Mouse (Mus musculus): ENCODE measurements around the gene Adora3. TPM values are rescaled to one million over a fixed set of nuclear protein-coding genes. Genes with fewer than 3 reads are reported as not detected.

Gene Adora3
- polyA plus RNA-seq, 1 experiment from 2014 or later = not detected

DNA sequence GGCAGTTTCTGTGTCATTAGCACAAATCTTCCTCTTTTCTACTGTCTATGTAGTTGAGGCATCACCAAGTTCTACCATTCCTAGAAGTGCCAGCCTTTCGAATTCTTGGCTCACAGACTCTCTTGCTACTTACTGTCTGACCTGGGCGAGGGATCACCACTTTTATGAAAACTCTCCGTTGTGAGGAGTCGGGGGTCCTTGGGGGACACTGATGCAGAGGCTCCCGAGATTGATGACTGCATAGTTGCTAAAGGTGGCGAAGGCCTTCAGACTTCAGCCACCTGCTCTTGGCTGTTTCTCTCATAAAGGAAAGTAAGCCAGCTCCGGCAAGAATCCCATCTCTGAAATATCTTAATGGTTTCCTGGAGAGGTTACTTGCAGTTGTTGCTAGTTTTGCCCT lies 11.4 kb downstream of the Adora3 start:
- Histone ChIP-seq H3K4me1 (ENCODE audit: control insufficient read depth, insufficient read depth, low read length) (no peaks in the 10 kb centered on the region), H3K36me3 (ENCODE audit: control insufficient read depth, insufficient read depth, low read length) (no peaks in the 10 kb centered on the region), H3K9ac (ENCODE audit: low read length) (no peak overlapping the region), H3K4me3 (ENCODE audit: low read depth, low read length) (no peak overlapping the region), H3K4me2 (no peak overlapping the region), H3K27ac (ENCODE audit: low read depth, low read length) (no peak overlapping the region), H3K9me3 (ENCODE audit: control insufficient read depth, low read length) (no peaks in the 10 kb centered on the region), H3K27me3 (ENCODE audit: control insufficient read depth, insufficient read depth, low read length) (no peaks in the 10 kb centered on the region)
- DNase-seq (ENCODE audit: low spot score, missing footprints) (no peak), ATAC-seq (ENCODE audit: low FRiP score) (no peak)
- 91% methylated on average over 7 of the region's 7 CpGs for WGBS

DNA sequence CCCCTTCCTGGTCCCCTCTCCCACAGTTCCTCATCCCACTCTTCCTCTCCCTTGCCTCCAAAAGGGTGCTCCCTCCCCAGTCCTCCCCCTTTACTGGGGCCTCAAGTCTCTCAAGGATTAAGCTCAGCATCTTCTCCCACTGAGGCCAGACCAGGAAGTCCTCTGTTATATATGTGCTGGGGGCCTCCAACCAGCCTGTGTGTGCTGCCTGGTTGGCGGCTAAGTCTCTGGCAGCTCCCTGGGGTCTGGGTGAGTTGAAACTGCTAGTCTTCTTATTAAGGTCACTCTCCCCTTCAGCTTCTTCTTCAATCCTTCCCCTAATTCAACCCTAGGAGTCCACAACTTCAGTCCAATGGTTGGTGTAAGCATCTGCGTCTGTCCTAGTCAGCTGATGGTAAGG lies 12.5 kb downstream of the Adora3 start:
- Histone ChIP-seq H3K27me3 (ENCODE audit: control insufficient read depth, insufficient read depth, low read length) (no peaks in the 10 kb centered on the region), H3K36me3 (ENCODE audit: control insufficient read depth, insufficient read depth, low read length) (no peaks in the 10 kb centered on the region), H3K9ac (ENCODE audit: low read length) (no peak overlapping the region), H3K4me3 (ENCODE audit: low read depth, low read length) (no peak overlapping the region), H3K4me1 (ENCODE audit: control insufficient read depth, insufficient read depth, low read length) (no peaks in the 10 kb centered on the region), H3K9me3 (ENCODE audit: control insufficient read depth, low read length) (no peaks in the 10 kb centered on the region), H3K27ac (ENCODE audit: low read depth, low read length) (no peak overlapping the region), H3K4me2 (no peak overlapping the region)
- no peak for DNase-seq (ENCODE audit: low spot score, missing footprints)
- WGBS = 90% methylated on average over 2 of the region's 2 CpGs
- no peak for ATAC-seq (ENCODE audit: low FRiP score)

DNA sequence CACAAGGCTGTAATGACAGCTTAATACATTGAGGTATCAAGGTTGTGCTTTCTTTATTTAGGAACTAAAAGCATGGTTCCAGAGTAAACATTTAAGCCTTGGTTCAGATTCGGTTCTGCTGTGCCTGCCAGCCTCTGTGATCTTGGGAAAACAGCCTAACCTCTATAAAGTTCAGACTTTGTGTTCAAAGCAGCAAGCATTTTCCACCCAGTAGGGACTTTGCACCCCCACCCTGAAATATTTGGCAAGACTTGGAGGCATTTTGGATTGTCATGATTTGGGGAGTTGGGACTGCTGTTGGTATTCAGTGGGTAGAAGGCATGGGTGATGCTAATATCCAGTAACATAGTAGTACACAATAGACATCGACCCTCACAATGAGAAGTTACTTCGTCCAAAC lies 18.3 kb downstream of the Adora3 start:
- Histone ChIP-seq H3K9ac (ENCODE audit: low read length) (no peak overlapping the region), H3K36me3 (ENCODE audit: control insufficient read depth, insufficient read depth, low read length) (no peaks in the 10 kb centered on the region), H3K4me2 (no peak overlapping the region), H3K9me3 (ENCODE audit: control insufficient read depth, low read length) (no peaks in the 10 kb centered on the region), H3K27me3 (ENCODE audit: control insufficient read depth, insufficient read depth, low read length) (no peaks in the 10 kb centered on the region), H3K27ac (ENCODE audit: low read depth, low read length) (no peak overlapping the region), H3K4me1 (ENCODE audit: control insufficient read depth, insufficient read depth, low read length) (no peaks in the 10 kb centered on the region), H3K4me3 (ENCODE audit: low read depth, low read length) (no peak overlapping the region)
- DNase-seq (ENCODE audit: low spot score, missing footprints) (no peak), ATAC-seq (ENCODE audit: low FRiP score) (no peak)
- 81% methylated on average over 3 of the region's 3 CpGs for WGBS

- no peak overlapping the region for H3K27ac ChIP-seq (ENCODE audit: low read depth, low read length)
- H3K4me1 ChIP-seq (ENCODE audit: control insufficient read depth, insufficient read depth, low read length) = no peaks in the 10 kb centered on the region
- H3K36me3 ChIP-seq (ENCODE audit: control insufficient read depth, insufficient read depth, low read length) = no peaks in the 10 kb centered on the region
- DNase-seq (ENCODE audit: low spot score, missing footprints) (no peak), ATAC-seq (ENCODE audit: low FRiP score) (no peak)
- no peak overlapping the region for H3K4me3 ChIP-seq (ENCODE audit: low read depth, low read length)
- H3K4me2 ChIP-seq = no peak overlapping the region
- no peaks in the 10 kb centered on the region for H3K27me3 ChIP-seq (ENCODE audit: control insufficient read depth, insufficient read depth, low read length)
- WGBS = 80% methylated on average over 4 of the region's 4 CpGs
- H3K9me3 ChIP-seq (ENCODE audit: control insufficient read depth, low read length) = no peaks in the 10 kb centered on the region
- no peak overlapping the region for H3K9ac ChIP-seq (ENCODE audit: low read length)
Measured at GRCm38 (mm10) chr3:105890220-105890619, 19.6 kb downstream of the Adora3 start.

- H3K4me1 ChIP-seq (ENCODE audit: control insufficient read depth, insufficient read depth, low read length) = no peaks in the 10 kb centered on the region
- ATAC-seq (ENCODE audit: low FRiP score) = no peak
- no peak overlapping the region for H3K27ac ChIP-seq (ENCODE audit: low read depth, low read length)
- no peaks in the 10 kb centered on the region for H3K36me3 ChIP-seq (ENCODE audit: control insufficient read depth, insufficient read depth, low read length)
- H3K9ac ChIP-seq (ENCODE audit: low read length) = no peak overlapping the region
- no peak for DNase-seq (ENCODE audit: low spot score, missing footprints)
- H3K4me2 ChIP-seq = no peak overlapping the region
- no peaks in the 10 kb centered on the region for H3K9me3 ChIP-seq (ENCODE audit: control insufficient read depth, low read length)
- 87% methylated on average over 3 of the region's 3 CpGs for WGBS
- H3K27me3 ChIP-seq (ENCODE audit: control insufficient read depth, insufficient read depth, low read length) = no peaks in the 10 kb centered on the region
- H3K4me3 ChIP-seq (ENCODE audit: low read depth, low read length) = no peak overlapping the region
Measured at GRCm38 (mm10) chr3:105891141-105891540, 20.5 kb downstream of the Adora3 start.

GRCm38 (mm10) chr3:105891760-105892571 lies 21.3 kb downstream of the Adora3 start:
- H3K4me2 ChIP-seq = no peak overlapping the region
- H3K36me3 ChIP-seq (ENCODE audit: control insufficient read depth, insufficient read depth, low read length) = no peaks in the 10 kb centered on the region
- H3K9ac ChIP-seq (ENCODE audit: low read length) = no peak overlapping the region
- no peaks in the 10 kb centered on the region for H3K4me1 ChIP-seq (ENCODE audit: control insufficient read depth, insufficient read depth, low read length)
- no peak overlapping the region for H3K4me3 ChIP-seq (ENCODE audit: low read depth, low read length)
- no peak for DNase-seq (ENCODE audit: low spot score, missing footprints)
- ATAC-seq (ENCODE audit: low FRiP score) = no peak
- H3K27ac ChIP-seq (ENCODE audit: low read depth, low read length) = no peak overlapping the region
- WGBS = 84% methylated on average over 10 of the region's 10 CpGs
- H3K27me3 ChIP-seq (ENCODE audit: control insufficient read depth, insufficient read depth, low read length) = no peaks in the 10 kb centered on the region
- H3K9me3 ChIP-seq (ENCODE audit: control insufficient read depth, low read length) = no peaks in the 10 kb centered on the region

DNA sequence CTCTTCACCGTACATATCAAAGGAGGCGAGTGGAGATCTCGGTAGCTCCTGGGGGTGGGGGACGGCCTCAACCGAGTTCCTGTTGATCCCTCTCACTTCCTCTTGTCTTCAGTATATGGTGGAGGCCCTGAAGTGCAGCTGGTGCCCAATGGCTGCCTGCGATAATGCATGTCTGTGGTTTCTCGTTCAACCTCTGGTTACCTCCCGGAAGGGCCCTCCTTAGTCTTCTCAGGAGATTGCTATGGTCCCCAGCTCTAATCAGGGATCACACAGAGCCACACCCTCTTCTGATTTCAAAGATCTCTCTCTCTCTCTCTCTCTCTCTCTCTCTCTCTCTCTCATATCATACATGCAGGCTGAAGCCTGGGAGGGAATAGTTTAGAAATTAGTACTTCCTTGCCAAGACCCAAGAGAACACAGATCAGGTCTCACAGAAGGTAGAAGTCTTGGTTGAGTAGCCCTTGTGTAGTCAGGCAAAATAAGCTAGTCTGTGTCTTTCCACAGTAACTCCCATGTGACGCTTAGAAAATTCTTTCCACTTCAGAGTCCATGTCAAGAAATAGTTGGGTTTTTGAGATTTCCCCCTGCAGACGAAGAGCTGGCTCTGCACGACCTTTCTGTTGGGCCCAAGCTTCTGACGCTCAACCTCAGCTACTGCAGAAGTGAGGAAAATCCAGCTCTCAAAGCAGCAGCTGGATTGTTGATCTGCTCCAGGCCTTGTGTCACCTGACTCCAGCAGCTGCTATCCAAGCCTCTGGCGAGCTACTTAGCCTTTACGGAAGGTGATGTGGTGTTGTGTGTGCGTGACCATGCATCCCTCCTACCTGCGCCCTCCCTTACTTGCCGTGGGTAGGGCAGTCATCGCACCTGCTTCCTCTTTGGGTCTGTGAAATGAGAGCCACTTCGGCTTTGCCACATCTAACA lies 22.2 kb downstream of the Adora3 start:
- DNase-seq (ENCODE audit: low spot score, missing footprints) (no peak), ATAC-seq (ENCODE audit: low FRiP score) (no peak)
- Histone ChIP-seq H3K9ac (ENCODE audit: low read length) (no peak overlapping the region), H3K4me1 (ENCODE audit: control insufficient read depth, insufficient read depth, low read length) (no peaks in the 10 kb centered on the region), H3K27me3 (ENCODE audit: control insufficient read depth, insufficient read depth, low read length) (no peaks in the 10 kb centered on the region), H3K4me3 (ENCODE audit: low read depth, low read length) (no peak overlapping the region), H3K9me3 (ENCODE audit: control insufficient read depth, low read length) (no peaks in the 10 kb centered on the region), H3K36me3 (ENCODE audit: control insufficient read depth, insufficient read depth, low read length) (no peaks in the 10 kb centered on the region), H3K27ac (ENCODE audit: low read depth, low read length) (no peak overlapping the region), H3K4me2 (no peak overlapping the region)
- WGBS = 89% methylated on average over 19 of the region's 19 CpGs

DNA sequence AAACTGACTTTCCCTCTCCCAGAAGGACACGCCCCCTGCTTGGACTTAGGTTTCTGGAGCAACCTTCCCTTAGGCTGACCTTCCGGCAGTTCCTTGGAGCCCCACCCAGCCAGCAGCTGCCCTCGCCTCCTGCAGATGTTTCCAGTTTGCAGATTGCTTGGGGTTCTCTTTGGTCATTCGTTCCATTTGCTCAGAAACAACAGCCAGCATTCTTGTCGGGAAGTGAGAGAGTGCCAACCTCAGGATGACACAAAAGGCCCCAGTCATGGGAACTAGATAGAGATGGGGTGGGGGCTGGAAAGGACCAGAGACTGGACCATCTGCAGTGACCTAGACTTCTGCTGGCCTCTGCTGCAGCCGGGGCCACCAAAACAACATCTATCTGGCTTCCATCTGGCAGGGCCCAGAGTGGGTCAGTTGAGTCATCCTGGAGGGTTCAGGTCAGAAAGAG lies 23.3 kb downstream of the Adora3 start:
- no peak overlapping the region for H3K9ac ChIP-seq (ENCODE audit: low read length)
- H3K27ac ChIP-seq (ENCODE audit: low read depth, low read length) = no peak overlapping the region
- H3K4me3 ChIP-seq (ENCODE audit: low read depth, low read length) = no peak overlapping the region
- no peaks in the 10 kb centered on the region for H3K36me3 ChIP-seq (ENCODE audit: control insufficient read depth, insufficient read depth, low read length)
- ATAC-seq (ENCODE audit: low FRiP score) (no peak), DNase-seq (ENCODE audit: low spot score, missing footprints) (no peak)
- 70% methylated on average over 6 of the region's 6 CpGs for WGBS
- no peaks in the 10 kb centered on the region for H3K4me1 ChIP-seq (ENCODE audit: control insufficient read depth, insufficient read depth, low read length)
- H3K4me2 ChIP-seq = no peak overlapping the region
- H3K9me3 ChIP-seq (ENCODE audit: control insufficient read depth, low read length) = no peaks in the 10 kb centered on the region
- no peaks in the 10 kb centered on the region for H3K27me3 ChIP-seq (ENCODE audit: control insufficient read depth, insufficient read depth, low read length)

All from midbrain, embryonic 11.5 days (tissue).